Mouse (Mus musculus) T-helper 2 cell (primary cell): ENCODE data around the gene Enpp7.

Source experiments
- in situ Hi-C: fragments of 300-600 bp; cut with MboI, MseI; formaldehyde crosslinking; loops from one replicate; pipeline ENCODE4 v1.15.1; 2025; ENCODE audit warnings: high pct_unique_total_duplicates

Enpp7 gene

DNA sequence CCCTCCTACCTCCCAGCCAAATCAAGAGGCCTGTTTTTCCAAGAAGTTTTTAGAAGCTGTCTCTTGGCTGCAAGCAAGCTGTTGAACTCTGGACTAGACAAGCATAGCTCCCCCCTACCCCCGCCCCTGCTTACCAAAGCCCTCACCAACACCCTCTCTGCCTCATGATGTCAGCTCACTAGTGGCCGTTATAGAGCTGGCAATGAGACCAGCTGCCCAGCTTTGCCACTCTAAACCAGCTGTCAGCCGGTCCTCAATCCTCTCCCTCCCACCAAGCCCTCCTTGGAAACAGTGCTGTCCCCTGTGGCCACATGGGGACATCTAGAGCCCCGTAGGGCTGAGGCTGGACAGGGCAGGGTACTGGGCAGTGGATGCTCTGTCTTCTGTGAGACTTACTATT lies 7.5 kb downstream of the Enpp7 start:
- in situ Hi-C loops: loop anchor here (25.0 kb wide), 1 partner anchor 1908 kb away; no protein-coding TSS in a partner anchor

DNA sequence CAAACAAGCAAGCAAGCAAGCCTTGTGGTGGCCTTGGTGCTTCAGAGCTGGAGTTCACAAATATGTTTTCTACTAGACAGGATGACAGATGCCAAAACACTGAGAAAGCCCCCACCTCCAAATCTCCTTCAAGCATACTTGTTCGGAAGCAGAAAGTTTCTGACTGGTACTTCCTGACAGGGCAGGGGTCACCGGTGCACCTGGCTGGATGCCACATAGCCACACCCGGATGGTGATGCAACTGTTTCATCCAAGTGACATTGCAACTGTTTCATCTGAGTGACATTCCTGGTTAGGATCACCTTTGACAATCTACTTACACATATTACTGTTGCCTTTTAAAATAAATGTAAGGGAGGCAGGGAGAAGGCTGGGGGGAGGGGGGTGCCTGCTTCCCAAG lies 9.2 kb downstream of the Enpp7 start:
- in situ Hi-C loops: loop anchor here (25.0 kb wide), 1 partner anchor 1910 kb away; no protein-coding TSS in a partner anchor

- in situ Hi-C loops: loop anchor here (25.0 kb wide), 1 partner anchor 1911 kb away; no protein-coding TSS in a partner anchor
Measured at GRCm38 (mm10) chr11:118998540-118999265, 10.7 kb downstream of the Enpp7 start.

DNA sequence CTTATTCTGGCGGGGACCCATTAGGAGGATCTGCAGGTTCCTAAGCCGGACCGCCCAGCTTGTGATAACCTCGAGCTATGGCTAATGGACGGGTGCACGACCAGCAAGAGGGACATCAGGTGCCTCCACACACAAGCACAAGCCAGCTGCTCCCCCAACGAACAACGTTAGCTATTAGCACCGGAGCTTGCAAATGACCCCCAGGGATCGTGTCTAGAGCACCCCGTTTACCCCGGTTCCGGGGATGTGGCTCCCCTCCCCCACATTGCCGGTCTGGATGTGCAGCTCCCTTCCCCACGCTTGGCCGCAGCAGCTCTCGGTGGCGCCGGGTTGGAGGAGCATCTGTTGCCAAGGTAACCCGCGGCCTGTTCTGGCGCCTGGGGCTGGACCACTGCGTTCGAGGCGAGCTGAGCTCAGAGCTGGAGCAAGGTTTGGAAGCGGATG lies 11.4 kb downstream of the Enpp7 start:
- in situ Hi-C loops: loop anchor here (25.0 kb wide), 1 partner anchor 1912 kb away; no protein-coding TSS in a partner anchor

GRCm38 (mm10) chr11:119000877-119001276 lies 12.9 kb downstream of the Enpp7 start:
- in situ Hi-C loops: no loop called here

GRCm38 (mm10) chr11:119001493-119002128 lies 13.6 kb downstream of the Enpp7 start:
- in situ Hi-C loops: no loop called here

DNA sequence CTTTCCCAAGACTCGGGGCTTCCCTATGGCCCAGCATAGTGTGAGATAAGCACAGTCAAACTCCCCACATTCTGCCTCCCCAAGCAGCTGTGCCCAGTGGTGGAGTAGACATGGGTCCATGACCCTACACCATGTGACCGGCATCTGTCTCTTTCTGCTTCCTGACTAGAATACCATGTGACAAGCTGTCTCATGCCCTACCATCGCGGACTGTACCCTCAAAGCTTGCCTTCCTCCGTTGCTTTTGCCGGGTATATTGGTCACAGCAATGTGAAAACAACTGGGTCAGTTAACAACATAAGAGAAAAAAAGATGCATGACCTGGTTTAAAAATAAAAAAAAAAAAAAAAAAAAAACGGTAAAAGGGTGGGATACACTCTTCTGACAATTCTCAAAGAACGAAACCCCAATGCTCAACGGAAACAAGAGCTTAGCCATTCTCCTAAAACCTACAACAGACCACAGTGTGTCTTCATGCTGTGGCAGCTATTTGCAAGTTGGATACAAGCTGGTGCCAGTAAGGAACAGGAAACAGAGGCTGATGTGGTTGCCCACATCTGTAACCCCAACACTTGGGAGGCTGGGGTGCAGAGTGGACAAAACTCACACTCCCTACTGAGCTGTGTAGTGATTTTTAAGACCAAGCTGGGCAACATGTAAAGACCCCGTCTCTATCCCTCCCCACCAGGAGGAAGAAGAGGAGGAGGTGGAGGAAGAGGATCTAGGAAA lies 17.7 kb downstream of the Enpp7 start:
- in situ Hi-C loops: no loop called here

- in situ Hi-C loops: no loop called here
Measured at GRCm38 (mm10) chr11:119006462-119006861, 18.5 kb downstream of the Enpp7 start.

- in situ Hi-C loops: no loop called here
Measured at GRCm38 (mm10) chr11:119007461-119008456, 19.8 kb downstream of the Enpp7 start.

- in situ Hi-C loops: no loop called here
Measured at GRCm38 (mm10) chr11:119014455-119014854, 26.5 kb downstream of the Enpp7 start.

GRCm38 (mm10) chr11:119017506-119017905 lies 29.5 kb downstream of the Enpp7 start:
- in situ Hi-C loops: no loop called here

DNA sequence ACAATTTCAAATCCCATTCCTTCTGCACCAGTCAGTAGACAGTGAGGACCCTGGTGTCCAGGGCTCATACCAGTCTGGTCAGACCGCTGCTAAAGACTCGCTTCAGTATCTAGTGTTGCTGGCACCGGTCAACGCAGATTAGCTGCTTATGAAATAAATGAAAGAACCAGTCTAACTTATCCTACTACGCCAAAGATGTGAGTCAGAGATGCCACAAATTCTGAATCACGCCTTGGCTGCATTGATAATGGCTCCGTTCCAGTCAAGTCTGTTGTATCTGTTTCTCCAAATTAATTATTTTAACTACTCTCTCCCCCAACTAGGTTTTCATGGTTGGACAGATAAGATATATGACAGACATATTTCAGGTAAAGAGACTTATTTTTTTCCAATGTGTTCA lies 33.2 kb downstream of the Enpp7 start:
- in situ Hi-C loops: no loop called here

- in situ Hi-C loops: no loop called here
Measured at GRCm38 (mm10) chr11:119022068-119022894, 34.3 kb downstream of the Enpp7 start.

- in situ Hi-C loops: no loop called here
Measured at GRCm38 (mm10) chr11:119022895-119023615, 35.1 kb downstream of the Enpp7 start, which contains the start of gene Cbx2. Cbx2 (plus strand) TSS chr11:119022962.

- in situ Hi-C loops: no loop called here
Measured at GRCm38 (mm10) chr11:119023616-119023980, 35.6 kb downstream of the Enpp7 start.

DNA sequence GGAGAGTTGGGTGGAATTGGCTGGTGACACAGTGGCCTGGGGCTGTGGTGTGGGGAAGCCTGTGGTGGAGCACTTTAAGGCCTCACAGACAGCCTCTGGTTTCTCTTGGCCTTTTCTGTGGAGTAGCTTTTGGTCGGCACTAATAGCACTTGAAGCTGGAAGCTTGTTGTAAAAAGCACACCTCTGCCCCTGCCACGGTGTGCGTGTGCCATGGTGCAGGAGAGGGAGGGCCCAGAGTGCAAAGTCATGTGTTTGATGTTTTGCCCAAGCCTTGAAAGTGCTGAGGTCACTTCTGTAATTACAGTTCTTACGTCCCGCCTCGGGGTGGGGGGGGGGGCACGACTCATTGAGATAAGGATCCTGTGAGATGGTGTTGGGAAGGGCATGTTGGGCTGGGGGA lies 36.3 kb downstream of the Enpp7 start:
- in situ Hi-C loops: no loop called here

DNA sequence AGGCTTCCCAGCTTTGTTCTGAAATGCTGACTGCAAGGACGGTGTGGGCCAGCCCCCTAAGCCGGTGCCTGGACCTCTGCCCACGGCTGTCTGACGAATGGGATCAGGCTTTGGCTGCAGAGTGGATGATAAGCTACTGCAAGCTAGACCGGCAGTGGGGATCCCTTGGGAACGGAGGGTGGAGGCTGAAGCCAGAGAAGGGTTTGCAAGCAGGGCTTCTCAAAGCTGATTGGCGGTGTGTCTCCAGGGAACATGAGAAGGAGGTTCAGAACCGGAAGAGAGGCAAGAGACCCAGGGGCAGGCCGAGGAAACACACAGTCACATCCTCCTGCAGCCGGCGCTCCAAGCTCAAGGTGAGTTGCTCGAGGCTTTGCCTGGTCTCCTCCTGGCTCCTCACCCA lies 38.2 kb downstream of the Enpp7 start:
- in situ Hi-C loops: no loop called here

GRCm38 (mm10) chr11:119033874-119034558 lies 46.0 kb downstream of the Enpp7 start:
- in situ Hi-C loops: no loop called here

DNA sequence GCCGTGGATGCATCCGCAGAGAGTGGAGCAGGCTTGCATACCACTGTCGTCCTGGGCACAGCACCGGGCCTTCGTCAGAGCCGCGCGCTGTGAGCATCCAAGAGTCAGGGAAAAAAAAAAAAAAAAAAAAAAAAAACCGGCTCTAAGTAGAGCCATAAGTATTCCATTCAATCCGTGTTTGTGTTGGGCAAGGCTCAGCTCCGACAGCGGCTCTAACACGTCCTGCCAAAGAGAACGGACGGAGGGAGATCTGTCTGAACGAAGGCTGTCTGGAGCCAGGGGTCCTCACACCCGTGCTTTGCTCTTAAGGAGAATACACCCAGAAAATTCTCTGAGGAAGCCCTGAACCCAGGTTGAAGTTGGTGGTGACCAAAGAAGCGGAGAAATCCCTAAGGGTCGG lies 46.6 kb downstream of the Enpp7 start:
- in situ Hi-C loops: no loop called here
